25 mouse cellular contexts compared by ENCODE assay signal in the genomic region with DNA sequence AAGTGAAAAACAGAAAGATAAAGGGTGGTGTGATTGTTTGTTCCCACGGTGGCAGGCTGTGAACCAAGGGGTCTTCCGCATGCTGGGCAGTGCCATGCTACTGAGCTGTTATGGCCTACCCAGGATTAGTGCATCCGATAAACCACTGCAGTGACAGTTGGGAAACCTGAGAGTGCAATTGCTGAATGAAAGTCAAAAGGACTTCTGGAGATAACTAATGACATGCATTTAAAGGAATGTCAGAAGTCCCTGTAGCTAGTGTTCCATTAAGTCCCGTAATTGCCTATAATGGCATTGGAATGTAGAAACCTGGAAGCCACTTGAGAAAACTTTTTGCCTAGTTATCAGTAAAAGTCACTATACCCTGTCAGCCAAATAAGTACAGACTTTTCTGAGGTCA.
"Had no signal": no experiment of that assay in that cellular context is flagged by ENCODE, and none has a peak within 500 bp of the region (broad histone marks: within the 10 kb centered on the region; RNA-seq: fewer than 3 reads in every experiment).

No protein-coding gene starts in this region.

- H3K36me3 ChIP-seq: heart, embryonic 10.5 days; hindbrain, embryonic 10.5 days; hindbrain, embryonic 12.5 days; intestine, embryonic 15.5 days; limb, embryonic 13.5 days; limb, embryonic 15.5 days; liver, embryonic 12.5 days had no signal

- H3K9me3 ChIP-seq: heart, embryonic 10.5 days; hindbrain, embryonic 10.5 days; hindbrain, embryonic 12.5 days; intestine, embryonic 15.5 days; limb, embryonic 13.5 days; limb, embryonic 15.5 days; liver, embryonic 12.5 days had no signal

- H3K4me1 ChIP-seq: hindbrain, embryonic 10.5 days; hindbrain, embryonic 12.5 days; intestine, embryonic 15.5 days; limb, embryonic 15.5 days; liver, embryonic 12.5 days had no signal

- H3K4me3 ChIP-seq: gastrocnemius, adult 2 months; heart, embryonic 10.5 days; hindbrain, embryonic 10.5 days; hindbrain, embryonic 12.5 days; intestine, embryonic 15.5 days; layer of hippocampus, adult 2 months; left cerebral cortex, adult 2 months; limb, embryonic 13.5 days; limb, embryonic 15.5 days; liver, embryonic 12.5 days had no signal

- H3K9ac ChIP-seq: hindbrain, embryonic 12.5 days; hindbrain, embryonic 14.5 days; intestine, embryonic 15.5 days; limb, embryonic 13.5 days; limb, embryonic 15.5 days; liver, embryonic 12.5 days; liver, embryonic 14.5 days had no signal

- ATAC-seq: hindbrain, embryonic 16.5 days; inflammation-experienced regulatory T-cells, adult 6 months; intestine, embryonic 15.5 days; intestine, postnatal 0 days; liver, embryonic 12.5 days had no signal

- H3K4me2 ChIP-seq: hindbrain, embryonic 12.5 days; hindbrain, embryonic 14.5 days; intestine, embryonic 15.5 days; limb, embryonic 13.5 days; limb, embryonic 15.5 days; liver, embryonic 12.5 days had no signal

- H3K27me3 ChIP-seq: hindbrain, embryonic 12.5 days; intestine, embryonic 15.5 days; limb, embryonic 13.5 days; limb, embryonic 15.5 days; liver, embryonic 12.5 days had no signal

- H3K27ac ChIP-seq: gastrocnemius, adult 2 months; heart, embryonic 10.5 days; hindbrain, embryonic 10.5 days; hindbrain, embryonic 12.5 days; hindbrain, embryonic 14.5 days; intestine, embryonic 15.5 days; layer of hippocampus, adult 2 months; left cerebral cortex, adult 2 months; limb, embryonic 13.5 days; limb, embryonic 15.5 days; liver, embryonic 12.5 days; liver, embryonic 14.5 days had no signal

- DNase-seq: gastrocnemius, adult 2 months; gastrocnemius, postnatal 10 days; gastrocnemius, postnatal 25 days; heart, postnatal 10 days; heart, postnatal 4 days; kidney, adult 18-20 months; kidney, adult 8-10 months; kidney, postnatal 10 days; kidney, postnatal 25 days; kidney, postnatal 4 days; lung, adult 18-20 months had no signal
